Mouse (Mus musculus): ENCODE data around the gene Olfr522.

GRCm38 (mm10) chr7:140179176-140179575 is 14.6 kb upstream of the Olfr522 start:
- TF ChIP-seq EP300 (optimal IDR thresholded peaks at IDR 0.05) (no peak), CTCF (IDR thresholded peaks at IDR 0.05; ENCODE audit: low read depth) (no peak)
